Mouse (Mus musculus) embryonic fibroblast, embryonic 13.5 days (primary cell): Measurements from ENCODE around the gene Scaf8.

Source experiments
- CTCF ChIP-seq: IDR thresholded peaks from 2 replicates; pipeline ENCODE4 v1.5.1; 2011; ENCODE audit warnings: mild to moderate bottlenecking, control low read depth, low read length, moderate library complexity, borderline replicate concordance; ENCODE audit not compliant: insufficient read depth
- POLR2A ChIP-seq: IDR thresholded peaks from 2 replicates; pipeline ENCODE4 v1.6.1; 2011; ENCODE audit warnings: low read depth, mild to moderate bottlenecking, control low read depth, low read length, moderate library complexity

DNA sequence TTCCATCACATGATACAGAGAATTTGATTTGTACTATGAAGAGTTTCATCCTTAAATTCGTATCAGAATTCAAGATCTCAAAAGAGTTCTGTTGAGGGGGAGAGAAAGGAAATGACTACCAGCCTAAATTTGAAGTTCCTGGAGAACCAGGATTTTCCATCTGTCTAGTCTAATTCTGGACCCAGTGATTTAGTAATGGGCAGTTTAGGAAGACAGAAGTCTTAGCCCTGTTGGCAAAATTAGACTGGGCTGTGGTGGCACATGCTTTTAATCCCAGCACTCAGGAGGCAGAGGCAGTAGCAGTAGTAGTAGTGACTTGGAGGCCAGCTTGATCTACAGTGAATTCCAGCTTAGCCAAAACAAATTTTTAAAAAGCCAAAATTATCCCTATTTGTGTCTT is 93.7 kb downstream of the Scaf8 start:
- no peak for TF ChIP-seq POLR2A
- no peak for TF ChIP-seq CTCF
